Mouse (Mus musculus) embryo, embryonic 11 days (tissue): Measurements from ENCODE around the gene Cnot8.
A peak's percentile ranks its signal among the peaks of the same experiment; 100 is the strongest.

Experiments used
- DNase-seq: peaks from one replicate; pipeline ENCODE4 v3.0.0-alpha.2; 2015

The Cnot8 gene

DNA sequence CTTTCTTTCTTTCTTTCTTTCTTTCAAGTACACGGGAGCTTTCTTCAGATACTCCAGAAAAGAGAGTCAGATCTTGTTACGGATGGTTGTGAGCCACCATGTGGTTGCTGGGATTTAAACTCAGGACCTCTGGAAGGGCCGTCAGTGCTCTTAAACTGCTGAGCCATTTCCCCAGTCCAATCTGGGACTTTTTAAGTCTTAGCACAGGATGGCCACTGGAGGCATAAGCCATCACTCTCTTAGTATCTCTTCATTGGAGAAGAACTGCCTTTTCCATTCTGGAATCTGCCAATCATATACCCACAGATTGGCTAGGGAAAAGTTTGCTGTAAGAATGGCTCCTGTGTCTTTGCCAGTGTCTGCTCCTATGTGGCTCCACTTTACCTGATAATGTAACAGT lies 3.1 kb downstream of the Cnot8 start:
- DNase-seq, result peak; percentile 11

DNA sequence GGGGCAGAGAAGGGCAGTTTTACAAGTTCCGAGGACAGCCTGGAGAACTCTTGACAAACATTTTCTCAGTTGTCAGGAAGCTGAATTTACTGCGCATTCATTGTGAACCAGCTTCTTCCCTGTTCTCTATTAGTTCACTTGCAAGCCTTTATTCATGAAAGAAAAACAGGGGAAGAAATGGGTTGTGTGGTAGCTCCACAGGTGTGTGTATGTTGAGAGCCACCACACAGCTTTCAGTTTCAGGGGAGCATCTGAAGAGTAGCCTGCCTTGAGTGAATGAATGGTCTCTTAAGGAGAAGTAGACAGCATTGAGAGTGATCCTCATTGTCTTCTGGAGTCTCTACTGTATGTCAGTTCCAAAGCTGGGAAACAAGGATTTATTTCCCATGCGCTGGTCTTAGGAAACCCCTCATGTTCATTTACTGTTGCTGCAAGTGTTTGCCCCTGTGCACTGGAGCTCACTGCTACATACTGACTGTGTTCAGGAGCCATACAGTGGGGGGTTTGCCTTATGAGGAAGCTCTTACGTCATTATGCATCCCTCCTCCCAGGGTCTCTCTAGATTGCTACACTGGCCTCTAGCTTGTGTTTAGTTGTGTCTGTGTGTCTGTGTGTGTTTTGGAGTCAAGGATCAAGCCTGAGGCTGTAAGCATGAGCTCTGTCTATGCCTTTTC lies 3.8 kb downstream of the Cnot8 start:
- no peak for DNase-seq

GRCm38 (mm10) chr11:58116560-58116959 lies 12.6 kb downstream of the Cnot8 start:
- DNase-seq, result no peak

- DNase-seq, result no peak
Observed at GRCm38 (mm10) chr11:58117044-58117652, 13.2 kb downstream of the Cnot8 start.

- DNase-seq, result no peak
Observed at GRCm38 (mm10) chr11:58120655-58121054, 16.7 kb downstream of the Cnot8 start.

GRCm38 (mm10) chr11:58121351-58121750 lies 17.4 kb downstream of the Cnot8 start:
- no peak for DNase-seq

DNA sequence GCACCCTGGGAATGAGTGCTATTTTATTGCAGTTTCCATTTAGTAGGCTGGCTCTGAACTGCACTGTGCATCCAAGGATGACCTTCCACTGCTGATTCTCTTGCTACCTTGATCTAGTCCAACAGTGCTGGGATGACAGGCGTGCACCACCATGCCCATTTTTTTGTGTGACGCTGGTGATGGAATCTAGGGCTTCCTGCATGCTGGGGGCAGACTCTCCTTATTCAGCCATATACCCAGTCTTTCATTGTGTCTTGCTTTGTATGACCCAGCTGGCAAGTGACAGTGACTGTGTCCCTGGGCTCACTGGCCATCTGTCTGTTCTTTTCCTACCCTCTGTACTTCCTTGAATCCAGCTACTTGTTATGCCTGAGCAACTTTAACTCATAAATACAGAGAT lies 19.8 kb downstream of the Cnot8 start:
- no peak for DNase-seq

DNA sequence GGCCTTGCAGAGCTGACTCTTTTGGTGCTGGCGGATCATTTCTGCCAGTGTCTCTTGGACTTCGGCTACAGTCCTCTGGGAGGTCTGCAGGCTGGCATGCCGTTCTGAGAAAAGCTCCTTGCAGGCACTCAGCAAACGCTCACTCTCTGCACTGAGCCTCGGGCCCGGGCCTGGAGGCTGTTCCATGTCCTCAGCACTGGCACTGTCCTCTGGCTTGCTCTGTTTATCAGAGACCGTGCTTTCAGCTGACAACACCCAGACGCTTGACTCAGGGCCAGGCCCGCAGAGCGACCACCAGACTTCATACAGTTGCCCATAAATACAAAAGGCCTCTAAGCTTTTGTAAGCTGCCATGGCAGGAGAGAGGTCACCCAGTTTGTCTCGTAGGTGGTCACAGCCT lies 21.1 kb downstream of the Cnot8 start:
- no peak for DNase-seq

DNA sequence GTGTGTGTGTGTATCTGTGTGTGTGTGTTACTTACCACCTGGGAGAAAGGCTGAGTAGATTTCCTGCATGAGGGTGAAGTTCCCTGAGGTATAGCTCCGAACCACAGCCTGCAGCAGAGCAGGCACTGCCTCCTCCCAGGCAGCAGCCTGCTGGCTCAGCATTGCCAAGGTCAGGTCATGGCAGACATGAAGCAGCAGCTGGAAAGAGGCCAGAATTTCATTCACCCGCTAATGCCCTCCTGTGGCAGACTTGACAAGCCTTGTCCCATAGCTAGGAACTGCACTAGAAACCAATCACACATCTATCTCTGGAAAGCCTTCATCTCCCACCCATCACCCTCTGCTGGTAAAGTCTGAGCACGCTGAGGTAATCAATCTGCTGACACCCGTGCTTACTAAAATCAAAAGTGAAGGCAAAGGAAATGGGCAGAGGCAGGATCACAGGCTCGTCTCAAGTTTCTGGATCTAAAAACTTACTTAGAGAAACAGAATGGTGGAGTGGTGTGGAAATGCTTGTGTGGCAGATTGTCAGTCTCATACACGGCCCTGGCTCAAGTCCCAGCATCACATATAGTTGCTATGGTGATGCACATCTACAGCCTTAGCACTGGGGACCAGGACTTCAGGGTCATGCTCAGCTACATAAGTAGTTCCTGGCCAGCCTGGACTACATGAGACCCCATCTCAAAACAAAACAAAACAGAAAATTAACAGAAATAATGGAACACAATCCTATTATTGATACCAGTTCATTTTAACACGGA lies 22.6 kb downstream of the Cnot8 start:
- peak; percentile 27 for DNase-seq

DNA sequence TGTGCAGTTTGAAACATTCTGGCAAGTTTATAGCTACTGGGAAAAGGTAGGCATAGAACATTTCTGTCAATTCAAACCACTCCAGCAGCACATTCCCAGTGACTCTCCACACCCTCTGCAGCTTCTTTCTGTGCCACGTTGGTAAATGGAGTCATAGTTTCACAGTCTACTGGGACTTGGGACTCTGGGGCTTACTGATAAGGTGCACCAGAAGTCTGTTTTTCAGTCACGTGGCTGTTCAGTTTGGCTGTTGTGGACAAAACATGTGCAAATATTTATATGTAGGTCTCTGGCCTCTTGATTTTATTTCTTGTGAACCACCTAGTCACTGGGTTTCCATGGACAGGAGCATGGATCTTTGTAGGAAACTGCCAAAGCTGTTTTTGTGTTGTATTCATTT lies 23.6 kb downstream of the Cnot8 start:
- no peak for DNase-seq

GRCm38 (mm10) chr11:58129302-58129843 lies 25.4 kb downstream of the Cnot8 start:
- DNase-seq, result no peak

- DNase-seq, result no peak
Observed at GRCm38 (mm10) chr11:58132026-58132425, 28.1 kb downstream of the Cnot8 start.

GRCm38 (mm10) chr11:58134869-58135268 lies 30.9 kb downstream of the Cnot8 start:
- no peak for DNase-seq

GRCm38 (mm10) chr11:58135296-58135695 lies 31.3 kb downstream of the Cnot8 start:
- DNase-seq, result no peak

- DNase-seq, result no peak
Observed at GRCm38 (mm10) chr11:58136677-58137076, 32.7 kb downstream of the Cnot8 start.

GRCm38 (mm10) chr11:58138821-58139220 lies 34.9 kb downstream of the Cnot8 start:
- DNase-seq, result no peak

DNA sequence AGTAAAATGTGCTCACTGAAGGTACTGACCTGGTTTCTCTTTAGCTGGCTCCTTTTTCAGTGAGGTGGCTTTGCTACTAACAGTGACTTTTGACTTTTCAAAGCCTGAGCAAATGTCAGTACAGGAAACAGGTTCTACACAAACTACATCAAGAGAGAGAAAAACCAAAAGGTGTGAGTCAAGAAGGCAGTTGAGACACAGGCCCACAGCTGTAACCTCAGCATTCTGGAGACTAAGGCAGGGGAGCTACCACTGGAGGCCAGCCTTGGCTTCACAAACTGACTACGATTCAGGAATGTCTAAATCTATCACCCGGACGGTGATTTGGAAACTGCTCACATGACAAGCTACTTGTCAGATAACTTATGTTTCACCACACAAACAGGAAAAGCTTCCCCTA lies 35.5 kb downstream of the Cnot8 start:
- no peak for DNase-seq

- DNase-seq, result no peak
Observed at GRCm38 (mm10) chr11:58143704-58144426, 39.9 kb downstream of the Cnot8 start.

DNA sequence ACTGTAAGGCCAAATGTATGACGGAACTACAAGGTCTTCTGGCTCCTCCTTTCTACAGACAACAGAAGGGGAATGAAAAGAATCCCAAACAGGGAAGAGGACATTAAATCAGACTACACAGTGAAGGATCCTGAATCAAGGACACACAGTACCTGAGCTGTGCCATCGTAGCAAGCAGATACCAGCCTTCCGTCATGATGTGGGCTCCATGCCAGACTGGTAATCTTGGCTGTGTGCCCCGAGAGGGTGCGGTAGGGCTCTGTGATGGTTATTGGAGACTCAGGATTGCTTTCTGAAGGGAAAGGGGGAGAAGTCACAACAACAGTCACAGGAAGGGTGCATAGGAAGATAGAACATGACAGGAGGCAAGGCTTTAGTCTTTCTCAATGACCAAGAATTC lies 42.3 kb downstream of the Cnot8 start:
- DNase-seq, result no peak

- DNase-seq, result no peak
Observed at GRCm38 (mm10) chr11:58155458-58155857, 51.5 kb downstream of the Cnot8 start.

DNA sequence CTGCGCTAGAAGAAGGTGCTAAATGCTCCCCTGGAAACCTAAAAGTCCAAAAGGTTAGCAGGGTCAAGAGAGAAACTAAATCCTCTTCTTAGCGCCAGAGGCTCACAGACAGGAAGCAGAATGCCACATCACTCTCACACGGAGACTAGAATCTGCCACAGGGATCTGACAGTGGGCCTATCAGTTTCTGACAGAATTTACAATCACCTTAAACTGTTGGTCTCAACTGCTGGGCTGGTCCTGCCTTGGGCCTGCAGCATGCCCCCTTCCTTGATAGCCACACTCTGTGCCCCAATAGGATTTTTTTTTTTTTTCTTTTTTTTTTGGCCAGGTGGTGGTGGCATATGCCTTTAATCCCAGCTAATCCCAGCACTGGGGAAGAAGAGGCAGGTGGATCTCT lies 52.9 kb downstream of the Cnot8 start:
- DNase-seq, result no peak

DNA sequence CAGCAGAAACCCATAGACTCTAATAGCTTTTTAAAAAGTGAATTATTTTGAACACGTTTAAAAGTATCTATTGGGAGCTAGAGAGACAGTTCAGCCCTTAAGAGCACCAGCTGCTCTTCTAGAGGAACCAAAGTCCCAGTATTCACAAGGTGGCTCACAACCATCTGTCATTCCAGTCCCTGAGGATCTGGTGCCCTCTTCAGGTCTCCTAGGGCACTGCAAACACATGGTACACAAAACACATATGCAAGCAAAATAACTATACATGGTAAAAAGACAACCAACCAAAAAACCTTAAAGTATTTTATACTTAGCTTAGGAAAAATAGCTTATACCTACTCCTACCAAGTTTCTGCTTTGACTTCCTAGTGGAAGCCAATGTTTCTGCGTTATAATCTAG lies 61.1 kb downstream of the Cnot8 start:
- no peak for DNase-seq

GRCm38 (mm10) chr11:58167822-58168166 lies 63.8 kb downstream of the Cnot8 start:
- no peak for DNase-seq
